Mouse (Mus musculus): ENCODE results near the gene Purb.

DNA sequence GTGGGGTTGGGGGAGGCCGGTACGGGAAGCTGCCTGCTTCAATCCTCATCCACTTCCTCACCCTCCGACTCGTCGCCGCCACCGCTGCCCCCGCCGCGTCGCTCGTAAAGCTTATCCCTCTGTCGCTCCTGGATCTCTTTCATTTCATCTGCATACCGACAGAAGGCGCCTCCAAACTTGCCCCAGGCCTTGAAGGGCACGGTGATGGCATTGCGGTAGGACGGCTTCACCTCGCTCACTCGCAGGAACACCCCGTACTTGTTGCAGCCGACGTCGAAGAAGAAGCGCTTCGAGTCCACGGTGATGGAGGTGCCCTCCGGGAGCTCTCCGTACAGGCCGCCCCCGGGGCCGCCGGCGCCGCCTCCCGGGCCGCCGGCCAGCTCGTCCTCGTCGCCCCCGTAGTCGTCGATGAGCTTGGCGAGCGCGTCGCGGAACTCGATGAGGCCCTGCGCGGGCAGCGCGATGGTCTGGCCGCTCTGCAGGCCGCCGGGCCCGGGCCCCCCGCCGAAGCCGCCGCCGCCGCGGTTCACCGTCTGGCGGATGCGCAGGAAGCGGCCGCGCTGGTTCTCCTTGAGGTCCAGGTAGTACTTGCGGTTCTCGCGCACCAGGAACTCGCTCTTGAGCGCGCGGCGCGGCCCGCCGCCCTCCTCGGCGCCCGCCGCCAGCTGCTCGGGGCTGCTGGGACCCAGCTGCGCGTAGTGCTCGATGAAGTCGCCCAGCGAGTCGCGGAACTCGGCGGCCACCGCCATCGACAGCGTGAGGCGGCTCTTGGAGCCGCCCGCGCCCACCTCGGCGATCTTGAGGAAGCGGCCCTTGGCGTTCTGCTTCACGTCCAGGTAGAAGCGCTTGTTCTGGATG is 614 bp downstream of the Purb start:
- no peak for TF ChIP-seq CTCF (IDR thresholded peaks at IDR 0.05; ENCODE audit: extremely low read depth, insufficient read length, insufficient replicate concordance, low read depth, low read length)
- TF ChIP-seq POLR2A (IDR thresholded peaks at IDR 0.05; ENCODE audit: low read depth, low read length) = no peak; the same call in 1 of the 2 replicates
